Mouse (Mus musculus) lung, adult 2 months (tissue): ENCODE data around the gene Rnf145. TPM values are rescaled to one million over a fixed set of nuclear protein-coding genes. Genes with fewer than 3 reads are reported as not detected.

Experiments
- DNase-seq: peaks from one replicate; pipeline ENCODE4 v3.0.0; 2022
- H3K4me1 ChIP-seq: fragments of 200-500 bp; 2 replicates; pipeline ENCODE4 v1.6.1; 2011; ENCODE audit warnings: low read length; ENCODE audit not compliant: control insufficient read depth, insufficient read depth
- H3K4me3 ChIP-seq: fragments of 200-500 bp; replicated peaks from 2 replicates; pipeline ENCODE3; 2011; ENCODE audit warnings: low read depth, mild to moderate bottlenecking, control low read depth, low read length; ENCODE audit errors: extremely low read depth
- CTCF ChIP-seq: fragments of 200-500 bp; IDR thresholded peaks from 2 replicates; pipeline ENCODE4 v1.5.1; 2011; ENCODE audit warnings: mild to moderate bottlenecking, low read length, control low read depth; ENCODE audit not compliant: insufficient read depth
- POLR2A ChIP-seq: fragments of 200-500 bp; IDR thresholded peaks from 2 replicates; pipeline ENCODE4 v1.6.1; 2011; ENCODE audit warnings: low read depth, mild to moderate bottlenecking, control low read depth, low read length, borderline replicate concordance; ENCODE audit errors: extremely low read depth
- WGBS: fragments of 180-500 bp; shearing (Covaris S2); methylation state at CpG from one replicate; pipeline ENCODE4 v1.1.7; 2018; 5-methylcytosine and 5-hydroxymethylcytosine counted together
- polyA plus RNA-seq: library from polyadenylated mRNA; depleted of rRNA; stranded (reverse); fragments of >200 nt; gene quantifications from 2 replicates; pipeline ENCODE4 v1.2.3, GENCODE M21; 2012

Rnf145 gene
- polyA plus RNA-seq, 1 experiment: 104 TPM

GRCm38 (mm10) chr11:44572781-44573180, 54.0 kb downstream of the Rnf145 start:
- WGBS: 98% methylated on average over 5 of the region's 5 CpGs
- DNase-seq: no peak
- TF ChIP-seq CTCF (no peak), POLR2A (no peak)
- no peaks in the 10 kb centered on the region for H3K4me1 ChIP-seq
- no peak overlapping the region for H3K4me3 ChIP-seq

DNA sequence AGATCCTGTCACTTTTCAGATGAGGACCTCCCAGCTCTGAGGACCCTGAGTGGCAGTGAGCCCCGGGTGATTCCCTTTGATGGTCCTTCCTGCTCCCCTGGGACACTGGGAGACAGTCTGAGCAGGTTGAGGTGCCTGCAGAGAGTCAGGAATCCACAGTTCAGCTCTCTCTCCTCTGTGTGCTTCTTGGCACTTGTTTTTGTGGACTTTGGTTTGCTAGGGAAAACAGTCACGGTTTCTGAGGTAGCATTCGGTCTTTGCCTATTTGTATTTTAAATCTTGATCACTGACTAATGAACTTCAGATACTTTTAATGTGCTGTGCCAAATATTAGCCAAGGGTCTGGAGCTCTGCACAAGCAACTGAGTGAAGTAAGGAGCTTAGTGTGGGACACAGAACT, 54.6 kb downstream of the Rnf145 start:
- 62% methylated on average over 3 of the region's 3 CpGs for WGBS
- DNase-seq: no peak
- TF ChIP-seq CTCF: no peak
- no peak for TF ChIP-seq POLR2A
- H3K4me3 ChIP-seq: no peak overlapping the region
- H3K4me1 ChIP-seq: no peaks in the 10 kb centered on the region

DNA sequence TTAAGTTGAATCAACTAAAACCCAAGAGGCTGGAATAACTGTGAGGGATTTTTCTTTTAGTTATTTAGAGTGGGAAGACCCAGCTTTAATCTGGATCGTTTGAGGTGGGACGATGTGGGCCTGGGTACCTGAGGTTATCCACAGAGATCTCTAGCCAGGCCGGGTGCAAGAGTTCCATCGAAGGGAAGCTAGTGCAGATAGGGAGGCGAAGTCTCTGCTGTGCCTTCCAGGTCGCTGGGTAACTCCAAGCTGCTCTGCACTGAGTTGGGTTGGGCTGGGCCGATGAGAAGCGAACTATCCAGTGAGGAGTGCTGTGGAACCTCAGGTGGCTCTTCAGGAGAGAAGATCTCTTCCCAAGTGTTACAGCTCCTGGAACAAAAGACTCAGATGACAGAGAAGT, 55.6 kb downstream of the Rnf145 start:
- no peaks in the 10 kb centered on the region for H3K4me1 ChIP-seq
- WGBS: 89% methylated on average over 8 of the region's 8 CpGs
- no peak overlapping the region for H3K4me3 ChIP-seq
- DNase-seq: no peak
- TF ChIP-seq POLR2A (no peak), CTCF (no peak)

- Histone ChIP-seq H3K4me1 (no peaks in the 10 kb centered on the region), H3K4me3 (no peak overlapping the region)
- WGBS: 95% methylated on average over 5 of the region's 5 CpGs
- DNase-seq: no peak
- no peak for TF ChIP-seq CTCF
- no peak for TF ChIP-seq POLR2A
Measured at GRCm38 (mm10) chr11:44574820-44575219, 56.1 kb downstream of the Rnf145 start.

DNA sequence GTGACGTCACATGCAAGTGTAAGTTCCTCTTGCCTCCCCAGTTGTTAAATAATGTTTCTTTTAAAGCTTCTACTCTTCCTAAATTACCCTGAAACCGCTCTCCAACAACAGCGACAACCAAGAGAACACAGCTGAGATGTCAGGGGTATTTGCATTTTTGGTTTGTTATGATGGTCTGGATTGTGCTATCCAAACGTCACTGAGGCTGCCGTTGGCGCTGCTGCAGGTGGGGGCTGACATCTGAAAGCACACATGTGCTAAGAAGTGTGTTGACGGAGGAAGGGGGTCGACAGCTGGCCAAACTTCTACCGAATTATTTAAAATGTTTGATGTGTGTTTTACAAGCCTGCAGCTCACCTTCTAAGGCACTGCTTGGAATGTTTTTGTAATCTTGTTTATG, 59.1 kb downstream of the Rnf145 start:
- TF ChIP-seq POLR2A: no peak
- no peak for TF ChIP-seq CTCF
- WGBS: 64% methylated on average over 9 of the region's 9 CpGs
- no peak for DNase-seq
- Histone ChIP-seq H3K4me3 (no peak overlapping the region), H3K4me1 (no peaks in the 10 kb centered on the region)

- DNase-seq: peak; percentile 39
- no peak for TF ChIP-seq POLR2A
- peak; percentile 84 for TF ChIP-seq CTCF
- H3K4me1 ChIP-seq: no peaks in the 10 kb centered on the region
- 13% methylated on average over 11 of the region's 11 CpGs for WGBS
- H3K4me3 ChIP-seq: no peak overlapping the region
Measured at GRCm38 (mm10) chr11:44581277-44581683, 62.5 kb downstream of the Rnf145 start.

DNA sequence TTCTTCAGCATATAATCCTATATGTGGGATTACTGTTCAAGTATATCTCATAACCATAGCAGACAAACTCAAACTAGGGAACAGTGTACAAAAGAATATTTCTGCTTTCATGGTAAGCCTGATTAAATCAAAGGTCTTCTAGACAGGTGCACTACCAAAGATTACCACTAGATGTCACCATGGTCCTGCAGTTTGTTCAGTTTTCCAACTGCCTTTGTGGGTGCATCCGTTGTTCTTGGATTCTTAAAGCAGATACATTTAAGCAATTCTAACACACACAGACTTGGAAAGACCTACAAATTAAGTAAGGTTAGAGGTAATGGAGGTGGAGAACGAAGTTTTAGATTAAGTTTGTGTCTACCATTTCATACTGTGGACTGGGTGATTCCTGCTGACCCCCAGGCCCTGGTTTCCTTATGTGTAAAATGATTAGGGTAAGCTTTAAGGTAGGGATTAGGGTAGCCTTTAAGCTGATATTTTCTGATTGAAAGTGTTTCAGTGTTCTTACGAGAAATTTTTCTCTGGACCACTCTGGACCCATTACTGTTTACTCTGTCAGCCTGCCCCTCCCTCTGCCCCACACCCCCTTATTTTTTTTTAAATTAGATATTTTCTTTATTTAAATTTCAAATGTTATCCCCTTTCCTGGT, 67.4 kb downstream of the Rnf145 start:
- H3K4me3 ChIP-seq: no peak overlapping the region
- DNase-seq: peak; percentile 32
- WGBS: 9% methylated on average over 3 of the region's 3 CpGs
- no peak for TF ChIP-seq POLR2A
- TF ChIP-seq CTCF: peak; percentile 60
- no peaks in the 10 kb centered on the region for H3K4me1 ChIP-seq

GRCm38 (mm10) chr11:44593016-44593415, 74.3 kb downstream of the Rnf145 start:
- DNase-seq: no peak
- no peak for TF ChIP-seq CTCF
- TF ChIP-seq POLR2A: no peak
- no peaks in the 10 kb centered on the region for H3K4me1 ChIP-seq
- 90% methylated on average over 6 of the region's 6 CpGs for WGBS
- no peak overlapping the region for H3K4me3 ChIP-seq

- Histone ChIP-seq H3K4me1 (no peaks in the 10 kb centered on the region), H3K4me3 (no peak overlapping the region)
- WGBS: 68% methylated on average over 3 of the region's 3 CpGs
- no peak for DNase-seq
- TF ChIP-seq POLR2A: no peak
- TF ChIP-seq CTCF: no peak
Measured at GRCm38 (mm10) chr11:44594768-44595167, 76.0 kb downstream of the Rnf145 start.

GRCm38 (mm10) chr11:44606881-44607280, 88.1 kb downstream of the Rnf145 start:
- Histone ChIP-seq H3K4me1 (peaks cover 3% of the 10 kb centered on the region; the same call in 1 of the 2 replicates), H3K4me3 (no peak overlapping the region)
- TF ChIP-seq POLR2A: no peak
- TF ChIP-seq CTCF: no peak
- 77% methylated on average over 8 of the region's 8 CpGs for WGBS
- no peak for DNase-seq

DNA sequence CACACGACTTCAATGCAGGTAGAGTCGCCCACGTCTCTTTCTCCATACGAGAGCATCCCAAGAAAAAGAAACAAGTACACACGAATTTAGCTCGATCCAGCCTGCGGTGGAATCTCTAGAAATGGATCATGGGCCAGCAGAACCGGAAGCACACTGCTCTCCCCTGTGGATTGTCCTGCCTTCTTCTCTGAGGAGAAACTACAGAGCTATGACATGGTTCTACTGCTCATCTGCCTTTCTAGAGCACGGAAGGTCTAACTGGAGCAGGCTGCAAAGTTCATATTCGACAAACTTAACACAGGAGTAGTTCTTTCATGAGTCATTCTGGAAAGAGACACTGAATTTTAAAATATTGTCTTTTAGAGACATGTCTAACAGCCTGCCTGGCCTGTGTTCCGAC, 89.9 kb downstream of the Rnf145 start:
- no peak for DNase-seq
- H3K4me1 ChIP-seq: peaks cover 3% of the 10 kb centered on the region; the same call in 1 of the 2 replicates
- H3K4me3 ChIP-seq: no peak overlapping the region
- TF ChIP-seq CTCF (no peak), POLR2A (no peak)
- 79% methylated on average over 11 of the region's 11 CpGs for WGBS
